Mouse (Mus musculus) stomach, embryonic 16.5 days (tissue): ENCODE data around the gene Atp5g3. TPM values are rescaled to one million over a fixed set of nuclear protein-coding genes. Genes with fewer than 3 reads are reported as not detected.

Experiments
- ATAC-seq: fragments of 200-750 bp; cut with Nextera tagmentation; 2 replicates; pipeline ENCODE4 v1.8.0; 2017; ENCODE audit warnings: moderate number of reproducible peaks, moderate TSS enrichment; ENCODE audit not compliant: insufficient read depth, low FRiP score
- H3K27ac ChIP-seq: fragments of 300-500 bp; sonication (generic); 2 replicates; pipeline ENCODE4 v1.5.1; 2014; ENCODE audit warnings: low read length
- H3K27me3 ChIP-seq: fragments of 300-500 bp; sonication (generic); 2 replicates; pipeline ENCODE4 v1.6.1; 2014; ENCODE audit warnings: low read length, control low read depth, mixed read lengths; ENCODE audit not compliant: control insufficient read depth, insufficient read depth
- H3K36me3 ChIP-seq: fragments of 300-500 bp; sonication (generic); 2 replicates; pipeline ENCODE4 v1.6.1; 2014; ENCODE audit warnings: low read length; ENCODE audit not compliant: control insufficient read depth, insufficient read depth
- H3K4me1 ChIP-seq: fragments of 300-500 bp; sonication (generic); 2 replicates; pipeline ENCODE4 v1.6.1; 2014; ENCODE audit warnings: low read length, control low read depth, mixed read lengths; ENCODE audit not compliant: control insufficient read depth, insufficient read depth
- H3K4me2 ChIP-seq: fragments of 300-500 bp; sonication (generic); 2 replicates; pipeline ENCODE4 v1.6.1; 2014; ENCODE audit warnings: low read depth, low read length, mixed read lengths
- H3K4me3 ChIP-seq: fragments of 300-500 bp; sonication (generic); replicated peaks from 2 replicates; pipeline ENCODE4 v1.5.1; 2014; ENCODE audit warnings: mild to moderate bottlenecking, low read length
- H3K9ac ChIP-seq: fragments of 300-500 bp; sonication (generic); 2 replicates; pipeline ENCODE4 v1.6.1; 2014; ENCODE audit warnings: low read length
- H3K9me3 ChIP-seq: fragments of 300-500 bp; sonication (generic); replicated peaks from 2 replicates; pipeline ENCODE4 v1.6.1; 2016; ENCODE audit warnings: low read length, control low read depth; ENCODE audit not compliant: control insufficient read depth
- WGBS: fragments of 180-500 bp; shearing (Covaris S2); extraction: QIAGEN DNeasy Blood & Tissue Kit; methylation state at CpG from one replicate; pipeline ENCODE4 v1.1.7; 2014; 5-methylcytosine and 5-hydroxymethylcytosine counted together
- polyA plus RNA-seq: library from polyadenylated mRNA; unstranded; fragments of >200 nt; fragmentation: Nextera tagmentation; extraction: Ambion mirVana; gene quantifications from 2 replicates; pipeline ENCODE4 v1.2.1, GENCODE M21; 2015

Gene Atp5g3
- polyA plus RNA-seq, 1 experiment from 2014 or later = 1,187 TPM

DNA sequence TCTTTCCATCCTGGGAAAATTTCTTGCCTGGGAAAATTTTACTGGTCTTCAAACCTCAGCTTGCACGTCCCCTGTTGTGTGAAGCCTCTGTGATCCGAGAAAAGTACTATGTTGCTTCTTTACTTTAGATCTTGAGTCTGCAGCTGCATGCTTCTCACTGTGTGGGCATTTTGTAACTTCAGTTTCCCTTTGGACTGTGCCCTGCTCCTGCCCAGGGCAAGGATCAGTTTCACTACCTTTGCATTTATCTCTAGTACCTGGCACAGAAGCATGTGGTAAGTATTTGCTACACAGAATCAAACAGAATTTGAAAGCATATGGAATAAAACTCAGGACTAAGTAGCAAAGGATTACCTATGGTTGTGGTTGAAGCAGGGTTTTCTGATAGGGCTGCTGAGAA is 27.8 kb upstream of the Atp5g3 start:
- WGBS = 85% methylated on average over 2 of the region's 2 CpGs

DNA sequence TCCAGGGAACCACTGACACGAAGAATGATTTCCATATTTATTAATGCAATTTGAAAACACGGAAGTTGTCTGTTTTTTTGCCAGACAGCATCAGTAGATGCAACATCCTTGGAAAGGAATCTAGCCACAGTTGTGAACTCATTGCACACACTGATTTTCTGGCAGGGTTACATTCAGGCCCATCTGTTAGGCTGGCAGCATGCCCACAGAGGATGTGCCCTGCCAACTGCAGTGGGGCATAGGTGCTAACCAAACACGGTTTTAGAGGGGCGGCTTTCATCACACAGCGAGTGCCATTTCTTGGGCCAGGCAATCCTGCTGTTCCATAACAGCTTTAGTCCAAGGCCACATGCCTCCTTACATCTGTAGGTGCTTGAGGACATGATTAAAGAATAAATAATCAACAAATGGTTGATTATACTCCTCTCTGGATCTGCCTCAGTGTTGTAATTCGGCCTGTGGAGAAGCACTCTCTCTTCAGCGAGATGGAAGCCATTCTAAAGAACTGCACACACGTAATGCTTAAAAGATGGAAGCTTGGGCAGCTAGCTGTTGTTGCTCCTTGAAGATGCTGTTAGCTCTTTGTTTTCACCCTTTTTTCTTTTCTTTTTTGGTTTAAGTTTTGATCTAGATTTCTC is 21.7 kb upstream of the Atp5g3 start:
- Histone ChIP-seq H3K4me3 (no peak overlapping the region), H3K9me3 (no peaks in the 10 kb centered on the region), H3K9ac (no peak overlapping the region), H3K4me2 (no peak overlapping the region), H3K36me3 (no peaks in the 10 kb centered on the region), H3K4me1 (no peaks in the 10 kb centered on the region), H3K27me3 (no peaks in the 10 kb centered on the region), H3K27ac (no peak overlapping the region)
- no peak for ATAC-seq
- 81% methylated on average over 8 of the region's 8 CpGs for WGBS

More for the DNA sequence above, 27.8 kb upstream of the Atp5g3 start:
- no peak overlapping the region for H3K9ac ChIP-seq
- H3K36me3 ChIP-seq = no peaks in the 10 kb centered on the region
- H3K4me3 ChIP-seq = no peak overlapping the region
- no peak for ATAC-seq
- H3K4me1 ChIP-seq = no peaks in the 10 kb centered on the region
- no peak overlapping the region for H3K27ac ChIP-seq
- H3K27me3 ChIP-seq = no peaks in the 10 kb centered on the region
- H3K4me2 ChIP-seq = no peak overlapping the region
- H3K9me3 ChIP-seq = no peaks in the 10 kb centered on the region

DNA sequence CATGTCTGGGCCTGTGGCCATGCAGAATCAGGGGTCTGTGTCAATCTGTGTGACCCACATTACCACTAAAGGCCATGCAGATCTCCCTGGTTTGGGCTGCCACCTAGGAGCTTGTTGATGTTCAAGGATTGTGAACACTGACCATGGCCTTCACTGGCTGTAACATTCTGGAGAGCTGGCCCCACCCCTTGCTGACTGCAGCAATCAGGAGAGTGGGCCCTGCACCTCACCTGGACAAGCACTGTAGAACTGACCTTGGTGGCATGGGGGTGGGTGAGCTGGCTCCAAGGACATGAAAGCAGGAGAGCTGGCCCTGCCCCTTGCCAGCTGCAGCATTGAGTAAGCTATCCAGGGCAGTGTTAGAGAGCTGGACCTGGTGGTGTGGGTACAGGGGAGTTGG is 16.6 kb upstream of the Atp5g3 start:
- no peaks in the 10 kb centered on the region for H3K27me3 ChIP-seq
- no peak overlapping the region for H3K4me2 ChIP-seq
- H3K9ac ChIP-seq = no peak overlapping the region

DNA sequence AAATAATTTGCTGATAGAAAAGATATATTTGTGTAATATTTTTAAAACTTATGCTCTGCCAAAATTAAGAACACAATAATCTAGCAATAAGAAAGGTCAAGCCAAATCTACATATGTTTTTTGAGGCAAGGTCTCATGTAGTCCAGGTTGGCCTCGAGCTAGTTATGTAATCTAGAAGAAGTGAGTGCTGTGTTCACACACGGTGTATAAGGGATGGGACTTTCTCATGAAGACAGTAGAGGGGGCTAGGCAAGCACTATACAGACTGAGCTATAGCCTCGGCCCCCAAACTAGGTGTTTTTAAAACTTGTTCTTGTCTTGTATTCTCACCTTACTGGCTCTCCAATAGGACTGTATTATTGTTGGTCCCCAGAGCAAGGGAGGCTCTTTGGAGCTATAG is 14.4 kb upstream of the Atp5g3 start:
- Histone ChIP-seq H3K4me3 (no peak overlapping the region), H3K4me1 (no peaks in the 10 kb centered on the region), H3K36me3 (no peaks in the 10 kb centered on the region), H3K27ac (no peak overlapping the region), H3K27me3 (no peaks in the 10 kb centered on the region), H3K9ac (no peak overlapping the region), H3K9me3 (no peaks in the 10 kb centered on the region), H3K4me2 (no peak overlapping the region)
- ATAC-seq = no peak
- 57% methylated on average over 3 of the region's 3 CpGs for WGBS

More for the DNA sequence above, 16.6 kb upstream of the Atp5g3 start:
- Histone ChIP-seq H3K27ac (no peak overlapping the region), H3K4me3 (no peak overlapping the region), H3K9me3 (no peaks in the 10 kb centered on the region), H3K36me3 (no peaks in the 10 kb centered on the region), H3K4me1 (no peaks in the 10 kb centered on the region)
- no peak for ATAC-seq

DNA sequence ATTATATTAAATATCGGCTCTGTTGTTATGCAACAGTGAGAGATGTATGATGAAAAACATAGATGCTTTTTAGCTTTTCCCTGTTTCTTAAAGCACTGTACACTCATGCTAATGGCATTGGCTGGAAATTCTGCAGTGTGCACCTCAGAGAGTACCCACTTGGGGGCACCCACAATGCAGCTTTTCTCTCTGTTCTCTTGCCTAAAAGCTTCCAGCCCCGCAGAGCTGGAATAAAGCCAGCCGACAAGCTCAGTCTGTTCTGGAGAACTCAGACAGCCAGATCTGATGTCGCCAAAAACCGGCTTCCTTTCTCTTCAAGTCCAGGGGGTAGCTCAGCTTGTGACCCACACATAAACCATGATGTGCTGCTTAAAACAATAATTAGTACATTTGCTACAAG is 14.0 kb upstream of the Atp5g3 start:
- H3K4me2 ChIP-seq = no peak overlapping the region
- H3K27ac ChIP-seq = no peak overlapping the region
- no peaks in the 10 kb centered on the region for H3K27me3 ChIP-seq
- H3K4me1 ChIP-seq = no peaks in the 10 kb centered on the region
- no peak overlapping the region for H3K4me3 ChIP-seq
- H3K9me3 ChIP-seq = no peaks in the 10 kb centered on the region
- H3K9ac ChIP-seq = no peak overlapping the region
- 15% methylated on average over 5 of the region's 5 CpGs for WGBS
- ATAC-seq = peak; percentile 47; the same call in 1 of the 2 replicates
- no peaks in the 10 kb centered on the region for H3K36me3 ChIP-seq

DNA sequence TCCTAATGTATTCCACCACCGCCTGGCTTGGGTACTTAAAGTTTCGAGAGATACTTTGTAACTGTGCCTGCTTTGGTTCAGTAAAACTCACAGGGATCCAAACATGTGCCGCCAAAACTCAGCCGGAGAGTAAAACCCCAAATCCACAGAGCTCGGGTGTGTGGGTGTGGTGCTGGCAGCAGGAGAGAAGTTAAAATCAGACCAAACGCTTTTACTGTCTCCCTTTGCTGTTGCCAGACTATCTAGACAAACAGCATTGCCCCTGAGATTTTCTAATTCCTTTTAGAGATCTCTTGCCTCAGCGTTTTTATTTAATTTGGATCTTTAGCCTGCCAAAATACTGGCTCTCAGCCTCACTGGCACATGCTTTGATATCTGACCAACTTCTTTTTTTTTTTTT is 8.5 kb upstream of the Atp5g3 start:
- ATAC-seq = no peak
- Histone ChIP-seq H3K36me3 (no peaks in the 10 kb centered on the region), H3K4me2 (no peak overlapping the region), H3K27ac (no peak overlapping the region), H3K9ac (no peak overlapping the region), H3K9me3 (no peaks in the 10 kb centered on the region), H3K4me1 (no peaks in the 10 kb centered on the region), H3K27me3 (no peaks in the 10 kb centered on the region; the same call in 1 of the 2 replicates), H3K4me3 (no peak overlapping the region)
- WGBS = 60% methylated on average over 7 of the region's 7 CpGs

DNA sequence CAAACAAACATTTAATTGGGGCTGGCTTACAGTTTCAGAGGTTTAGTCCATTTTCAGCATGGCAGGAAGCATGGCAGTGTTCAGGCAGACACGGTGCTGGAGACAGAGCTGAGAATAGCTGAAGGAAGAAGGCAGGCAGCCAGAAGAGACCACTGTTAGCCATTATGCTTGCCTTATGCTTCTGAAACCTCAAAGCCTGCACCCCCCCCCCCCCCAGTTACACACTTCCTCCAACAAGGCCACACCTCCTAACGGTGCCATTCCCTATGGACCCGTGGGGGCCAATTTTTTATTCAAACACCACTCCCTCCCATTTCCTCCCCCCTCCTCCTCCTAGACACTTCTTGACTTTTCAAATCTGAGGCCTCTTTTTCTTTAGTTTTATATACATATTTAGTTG is 1.1 kb upstream of the Atp5g3 start:
- H3K9ac ChIP-seq = no peak overlapping the region
- H3K4me1 ChIP-seq = peaks cover 10% of the 10 kb centered on the region
- no peak overlapping the region for H3K4me2 ChIP-seq
- ATAC-seq = no peak
- H3K4me3 ChIP-seq = no peak overlapping the region
- H3K9me3 ChIP-seq = no peaks in the 10 kb centered on the region
- 73% methylated on average over 3 of the region's 3 CpGs for WGBS
- no peak overlapping the region for H3K27ac ChIP-seq
- peaks cover 19% of the 10 kb centered on the region for H3K36me3 ChIP-seq
- no peaks in the 10 kb centered on the region for H3K27me3 ChIP-seq

DNA sequence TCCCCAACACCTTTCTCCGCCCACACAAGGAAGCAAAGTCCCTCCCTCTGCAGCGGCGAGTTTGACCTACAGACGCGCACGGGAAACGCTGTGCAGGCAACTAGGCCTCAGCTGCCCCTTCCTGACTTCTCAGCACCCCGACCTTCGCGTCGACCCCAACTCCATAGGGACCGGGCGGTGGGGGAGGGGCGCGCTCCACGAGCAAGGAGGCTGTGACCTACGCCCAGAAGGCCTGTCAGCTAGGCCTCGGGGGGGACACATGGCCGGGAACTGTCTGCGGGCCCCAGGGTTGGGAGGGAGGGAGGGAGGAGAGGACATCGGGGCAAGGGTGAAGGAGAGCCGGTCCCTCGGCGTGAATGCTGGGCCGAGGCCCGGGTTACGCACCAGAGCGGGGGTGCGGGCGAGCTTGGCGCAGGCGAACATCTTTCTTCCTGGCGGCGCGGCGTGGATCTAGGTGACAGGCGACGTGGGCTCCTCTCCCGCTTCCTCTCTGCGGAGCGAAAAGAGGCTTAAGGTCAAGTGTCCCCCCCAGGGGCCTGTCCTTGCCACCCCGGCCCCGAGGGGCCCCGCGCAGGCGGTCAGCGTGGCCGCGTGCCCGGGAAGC is 453 bp downstream of the Atp5g3 start:
- WGBS = under 1% methylated on average over 50 of the region's 50 CpGs

DNA sequence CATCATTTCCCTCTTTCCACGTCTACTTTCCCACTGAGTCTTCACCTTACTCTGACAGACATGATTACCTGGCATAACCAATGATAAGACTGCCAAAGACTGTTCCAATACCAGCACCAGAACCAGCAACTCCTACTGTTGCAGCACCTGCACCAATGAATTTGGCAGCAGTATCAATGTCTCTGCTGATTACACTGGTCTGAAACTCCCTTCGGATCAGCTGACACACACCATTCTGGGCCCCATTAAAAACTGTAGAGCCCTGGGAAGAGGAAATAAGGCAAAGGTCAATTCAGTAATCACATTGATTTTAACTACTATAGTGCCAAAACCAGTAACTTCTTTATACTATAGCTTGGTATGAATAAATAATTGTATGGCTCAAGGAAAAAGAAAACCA is 2.0 kb downstream of the Atp5g3 start:
- H3K4me2 ChIP-seq = no peak overlapping the region
- peaks cover 27% of the 10 kb centered on the region for H3K36me3 ChIP-seq
- H3K27ac ChIP-seq = no peak overlapping the region
- ATAC-seq = no peak
- 79% methylated on average over 2 of the region's 2 CpGs for WGBS
- H3K9me3 ChIP-seq = no peaks in the 10 kb centered on the region
- no peaks in the 10 kb centered on the region for H3K27me3 ChIP-seq
- peaks cover 10% of the 10 kb centered on the region for H3K4me1 ChIP-seq
- no peak overlapping the region for H3K9ac ChIP-seq
- H3K4me3 ChIP-seq = no peak overlapping the region

More for the DNA sequence above, 453 bp downstream of the Atp5g3 start:
- H3K4me1 ChIP-seq = peaks cover 10% of the 10 kb centered on the region
- no peaks in the 10 kb centered on the region for H3K9me3 ChIP-seq
- H3K27me3 ChIP-seq = no peaks in the 10 kb centered on the region
- H3K27ac ChIP-seq = peak overlapping the region; percentile 97
- H3K4me2 ChIP-seq = peak overlapping the region; percentile 73
- peak; percentile 57; the same call in 1 of the 2 replicates for ATAC-seq
- peaks cover 27% of the 10 kb centered on the region for H3K36me3 ChIP-seq
- H3K4me3 ChIP-seq = peak overlapping the region; percentile 100
- H3K9ac ChIP-seq = peak overlapping the region; percentile 100
